Mouse (Mus musculus): ENCODE data around the gene Abhd12.
"Not testable (repeated sequence)": the region's sequence is repeated elsewhere in the genome, so short reads cannot be mapped to it uniquely, and the experiment has no call there.

Gene Abhd12

GRCm38 (mm10) chr2:150910295-150910881 is 5.8 kb upstream of the Abhd12 start:
- peak; percentile 45 for DNase-seq (ENCODE audit: low read depth, low spot score)

DNA sequence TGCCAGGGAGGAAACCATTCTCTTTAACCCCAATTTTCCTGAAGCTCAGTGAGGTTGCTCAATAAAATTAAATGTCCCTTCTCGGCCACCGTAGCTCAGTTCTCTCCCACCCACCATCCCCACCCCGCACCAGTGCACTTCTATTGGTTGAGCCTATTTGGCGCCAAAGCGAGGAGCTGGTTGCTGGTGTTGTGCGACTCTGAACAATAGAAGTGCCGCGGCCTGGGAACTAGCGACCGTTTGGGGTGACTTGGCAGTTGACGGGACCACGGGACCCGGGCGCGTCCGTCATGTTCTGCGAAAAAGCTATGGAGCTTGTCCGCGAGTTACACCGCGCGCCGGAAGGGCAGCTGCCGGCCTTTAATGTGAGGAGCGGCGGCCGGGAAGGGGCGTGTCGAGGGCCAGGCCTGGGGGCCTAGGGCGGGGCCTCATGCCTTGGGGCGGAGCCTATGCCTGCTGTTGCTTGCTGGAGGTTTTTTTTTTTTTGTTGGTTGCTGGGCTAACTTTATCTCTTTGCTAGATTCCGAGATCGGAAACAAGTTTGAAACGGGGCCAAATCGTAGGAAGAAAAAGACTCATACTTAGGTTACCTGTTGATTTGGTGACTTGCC is 5.0 kb upstream of the Abhd12 start:
- peak; percentile 98 for DNase-seq (ENCODE audit: low read depth, low spot score)

DNA sequence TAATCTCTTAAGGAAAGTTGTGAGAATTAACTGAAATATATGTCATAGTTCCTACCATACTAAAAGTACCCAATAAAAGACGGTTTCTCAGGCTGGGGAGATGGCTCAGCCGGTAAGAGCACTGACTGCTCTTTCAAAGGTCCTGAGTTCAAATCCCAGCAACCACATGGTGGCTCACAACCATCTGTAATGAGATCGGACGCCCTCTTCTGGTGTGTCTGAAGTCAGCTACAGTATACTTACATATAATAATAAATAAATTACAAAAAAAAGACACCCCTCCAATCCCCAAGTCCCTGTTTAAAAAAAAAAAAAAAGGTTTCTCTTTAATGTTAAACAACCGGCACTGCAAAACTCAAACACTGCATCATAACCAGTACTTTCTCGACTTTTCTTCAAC is 4.3 kb upstream of the Abhd12 start:
- not testable (repeated sequence) for DNase-seq (ENCODE audit: low read depth, low spot score)

DNA sequence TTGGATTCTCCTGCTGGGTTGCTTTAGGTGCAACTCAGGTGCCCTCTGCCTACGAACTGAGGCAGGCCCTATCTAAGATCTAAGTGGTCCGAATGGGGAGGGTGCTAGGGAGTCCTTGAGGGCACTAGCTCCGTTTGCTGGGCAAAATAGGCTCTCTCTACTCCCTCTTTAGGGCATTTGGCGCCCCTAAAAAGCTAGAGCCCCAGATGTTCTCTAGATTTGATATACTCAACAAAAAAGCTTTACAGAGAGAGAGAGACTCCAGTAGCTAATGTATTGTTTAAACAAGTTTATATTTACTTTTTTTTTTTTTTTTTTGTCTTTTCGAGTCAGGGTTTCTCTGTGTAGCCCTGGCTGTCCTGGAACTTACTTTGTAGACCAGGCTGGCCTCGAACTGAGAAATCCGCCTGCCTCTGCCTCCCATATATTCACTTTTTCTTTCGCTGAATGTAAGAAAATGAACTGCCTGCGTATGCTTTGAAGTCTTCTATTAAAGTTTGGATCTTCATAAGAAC is 452 bp upstream of the Abhd12 start, which contains the start of gene Gins1:
Gene Gins1, plus strand, starts transcription at position 465 of the 515 bp plus-strand sequence.
- no peak for DNase-seq (ENCODE audit: low read depth, low spot score)

DNA sequence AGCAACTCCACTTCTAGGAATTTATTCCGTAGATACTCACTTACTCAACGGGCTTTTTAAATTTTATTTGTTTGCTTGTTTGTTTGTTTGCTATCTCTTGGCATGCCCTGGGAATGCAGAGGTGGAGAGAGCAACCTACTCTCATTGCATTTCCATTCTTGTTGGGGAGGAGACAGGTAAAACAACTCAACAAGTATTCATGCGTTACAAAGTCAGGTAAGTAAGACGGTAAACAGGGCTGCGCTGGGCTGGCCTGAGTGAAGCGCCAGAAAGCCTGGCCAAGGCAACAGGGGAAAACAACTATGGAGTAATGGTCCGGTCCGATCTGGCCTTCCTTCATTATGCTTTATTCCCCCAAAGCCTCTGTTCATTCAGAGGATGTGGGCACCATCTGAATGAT is 2.2 kb downstream of the Abhd12 start:
- DNase-seq (ENCODE audit: low read depth, low spot score): no peak

GRCm38 (mm10) chr2:150900341-150900740 is 4.2 kb downstream of the Abhd12 start:
- DNase-seq (ENCODE audit: low read depth, low spot score): no peak

- DNase-seq (ENCODE audit: low read depth, low spot score): no peak
Measured at GRCm38 (mm10) chr2:150895691-150896252, 8.8 kb downstream of the Abhd12 start.

DNA sequence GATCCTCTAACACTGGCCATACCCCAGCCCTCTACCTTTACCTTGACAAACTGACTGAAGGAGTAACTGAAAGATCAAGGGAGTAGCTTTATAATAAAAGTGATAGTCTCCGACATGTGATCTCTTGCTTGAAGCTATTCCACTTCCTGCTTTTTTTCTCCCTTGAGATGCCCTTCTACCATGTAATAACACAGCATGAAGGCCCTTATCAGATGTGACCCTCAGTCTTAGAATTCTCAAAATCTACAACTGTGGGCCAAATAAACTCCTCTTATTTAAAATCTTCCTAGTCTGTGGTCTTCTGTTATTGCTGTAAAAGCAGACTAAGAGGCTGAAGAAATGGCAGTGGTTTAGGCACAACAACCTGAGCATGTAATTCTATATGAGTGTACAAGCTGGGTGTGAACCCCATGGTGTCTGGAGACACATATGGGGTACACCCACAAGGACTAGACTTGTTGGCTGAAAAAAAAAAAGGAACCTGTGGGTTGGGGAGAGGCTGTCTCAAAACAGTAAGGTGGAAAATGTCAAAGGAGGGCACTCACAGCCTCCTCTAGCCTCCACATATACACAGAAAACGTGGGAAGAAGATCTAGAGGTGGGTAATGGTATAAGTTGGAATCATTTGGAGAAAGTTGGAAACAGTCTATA is 9.8 kb downstream of the Abhd12 start:
- DNase-seq (ENCODE audit: low read depth, low spot score): peak; percentile 27

DNA sequence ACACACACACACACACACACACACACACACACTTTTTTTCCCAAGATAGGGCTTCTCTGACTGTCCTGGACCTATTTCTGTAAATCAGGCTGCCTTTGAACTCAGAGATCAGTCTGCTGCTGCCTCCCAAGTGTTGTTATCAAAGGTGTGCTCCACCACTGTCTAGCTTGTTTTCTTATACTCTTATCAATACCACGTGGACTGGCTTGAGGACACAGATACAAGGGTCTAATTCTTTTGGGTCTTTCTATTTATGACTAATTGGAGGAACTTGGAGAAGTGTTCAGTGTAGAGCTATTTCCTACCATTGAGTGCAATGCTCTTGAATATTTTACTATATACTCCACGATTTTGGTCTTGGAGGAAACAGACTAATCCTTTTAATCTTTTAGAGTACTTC is 17.2 kb downstream of the Abhd12 start:
- DNase-seq (ENCODE audit: low read depth, low spot score): no peak

DNA sequence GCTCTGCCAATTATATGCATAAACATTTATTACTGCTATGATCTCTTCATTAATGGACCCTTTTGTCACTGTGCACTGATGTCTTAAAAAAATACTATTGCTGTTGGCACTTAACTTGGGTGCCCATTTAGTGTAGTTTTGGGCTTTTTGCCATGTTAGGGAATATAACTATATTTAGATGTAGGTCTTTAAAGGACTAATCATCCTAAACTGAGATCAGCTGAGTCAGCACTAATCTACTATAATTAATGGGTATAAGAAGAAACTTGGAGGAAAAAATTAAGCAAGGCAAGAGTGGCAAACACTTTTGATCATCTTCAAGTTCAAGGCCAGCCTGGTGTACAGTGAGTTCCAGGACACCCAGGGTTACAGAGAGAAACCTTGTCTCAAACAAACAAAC is 18.2 kb downstream of the Abhd12 start:
- no peak for DNase-seq (ENCODE audit: low read depth, low spot score)

DNA sequence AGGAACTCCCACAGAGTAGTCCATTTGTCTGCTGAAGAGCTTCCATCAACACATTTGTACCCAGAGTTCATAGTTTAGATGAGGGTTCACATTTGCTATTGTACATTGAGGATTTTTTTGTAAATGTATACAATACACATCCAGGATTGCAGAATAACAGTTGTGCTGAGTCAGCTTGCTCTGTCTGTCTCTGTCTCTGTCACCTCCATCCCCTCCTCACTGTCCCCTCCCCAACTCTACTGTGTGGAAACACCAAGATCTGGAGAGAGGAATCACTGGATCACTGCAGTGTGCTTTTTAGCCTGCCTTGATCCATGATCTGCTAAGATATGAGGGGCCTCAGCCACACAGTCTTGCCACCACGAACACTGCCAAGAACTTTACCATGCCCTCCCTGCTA is 18.7 kb downstream of the Abhd12 start:
- DNase-seq (ENCODE audit: low read depth, low spot score): no peak

- DNase-seq (ENCODE audit: low read depth, low spot score): no peak
Measured at GRCm38 (mm10) chr2:150884779-150885110, 19.8 kb downstream of the Abhd12 start.

DNA sequence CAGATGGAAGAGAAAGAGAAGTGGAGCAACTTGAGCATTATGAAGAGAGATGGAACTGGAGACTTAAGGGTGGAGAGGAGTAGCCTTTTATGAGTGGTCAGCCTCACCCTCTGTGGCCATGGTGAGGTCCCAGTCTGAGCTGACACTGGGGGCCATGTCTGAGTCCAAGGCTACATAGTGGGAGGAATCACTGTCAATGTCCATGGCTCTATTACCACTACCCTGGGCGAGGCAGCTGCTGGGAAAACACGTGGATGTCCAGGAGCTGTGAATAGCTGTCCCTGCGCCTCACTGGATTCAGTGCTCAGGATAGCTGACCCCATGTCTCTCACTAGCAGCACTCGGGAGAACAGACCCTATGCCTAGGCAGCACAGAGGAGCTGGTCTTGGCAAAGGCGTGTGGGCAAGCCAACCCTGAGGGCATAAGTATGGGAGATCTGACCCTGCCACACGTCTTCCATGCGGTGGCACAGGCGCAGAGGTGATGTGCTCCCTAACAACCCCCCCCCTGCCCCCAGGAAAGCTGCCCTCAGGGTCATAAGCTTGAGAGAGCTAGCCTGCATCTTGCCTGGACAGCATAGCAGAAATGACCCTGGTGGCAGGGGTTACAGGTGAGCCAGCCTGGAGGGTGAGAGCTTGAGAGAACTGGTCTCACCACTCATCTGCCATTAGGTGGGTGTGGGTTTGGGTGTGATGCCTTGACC is 20.3 kb downstream of the Abhd12 start:
- no peak for DNase-seq (ENCODE audit: low read depth, low spot score)

DNA sequence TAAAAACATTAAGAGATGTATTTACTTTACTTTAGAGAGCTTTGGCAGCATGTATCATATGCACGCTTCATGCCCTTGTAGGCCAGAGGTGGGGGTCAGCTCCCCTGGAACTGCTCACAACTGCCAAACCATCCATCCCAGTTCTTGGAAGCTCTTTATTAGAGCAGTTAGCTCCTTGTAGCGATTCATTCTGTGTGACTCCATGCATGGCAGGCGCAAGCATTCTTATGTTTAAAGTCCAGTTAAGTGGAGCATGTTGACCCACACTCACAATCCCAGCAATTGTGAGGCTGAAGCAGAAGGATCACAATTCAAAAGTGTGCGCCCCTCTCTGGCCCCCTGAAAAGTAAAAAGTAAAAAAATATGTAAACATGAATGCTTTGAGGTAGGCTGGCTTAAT is 27.0 kb downstream of the Abhd12 start:
- DNase-seq (ENCODE audit: low read depth, low spot score): no peak

GRCm38 (mm10) chr2:150875226-150875625 is 29.3 kb downstream of the Abhd12 start:
- no peak for DNase-seq (ENCODE audit: low read depth, low spot score)

DNA sequence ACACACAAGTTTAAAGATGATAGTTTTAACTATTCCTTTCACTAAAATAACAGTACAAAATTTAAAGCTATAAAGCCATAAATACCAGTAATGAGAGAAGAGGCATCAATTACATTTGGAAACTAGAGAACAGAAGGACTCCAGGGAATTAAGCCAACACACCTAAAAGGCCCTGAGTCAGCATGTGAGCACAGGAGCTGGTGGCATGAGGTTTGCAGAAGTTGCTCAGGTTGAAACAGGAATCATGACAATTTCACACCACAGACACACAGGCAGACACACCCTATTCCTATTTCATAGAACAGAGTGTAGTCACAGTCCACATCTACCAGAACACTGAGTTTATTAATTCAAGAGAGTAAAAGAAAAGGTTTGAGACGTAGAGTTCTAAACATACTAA is 30.0 kb downstream of the Abhd12 start:
- DNase-seq (ENCODE audit: low read depth, low spot score): no peak

DNA sequence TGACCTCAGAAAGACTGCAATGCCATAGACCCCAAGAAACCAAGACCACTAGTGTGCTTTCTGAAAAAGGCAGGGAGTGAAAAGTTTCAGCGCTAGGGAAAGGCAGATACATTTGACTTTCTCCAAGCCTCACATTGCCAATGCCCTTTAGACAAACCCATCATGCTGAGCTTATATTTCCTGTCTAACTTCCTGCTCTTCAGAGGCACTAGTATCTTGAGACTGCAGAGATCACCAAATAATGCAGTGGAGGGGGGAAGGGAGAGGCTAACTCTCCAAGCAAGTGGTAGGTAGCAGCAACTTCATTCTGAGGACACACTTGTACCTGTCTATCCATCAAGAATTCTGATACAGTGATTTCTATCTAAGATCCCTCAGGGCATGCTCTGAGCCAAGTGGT is 35.1 kb downstream of the Abhd12 start:
- DNase-seq (ENCODE audit: low read depth, low spot score): no peak

- DNase-seq (ENCODE audit: low read depth, low spot score): no peak
Measured at GRCm38 (mm10) chr2:150867021-150867420, 37.5 kb downstream of the Abhd12 start.

DNA sequence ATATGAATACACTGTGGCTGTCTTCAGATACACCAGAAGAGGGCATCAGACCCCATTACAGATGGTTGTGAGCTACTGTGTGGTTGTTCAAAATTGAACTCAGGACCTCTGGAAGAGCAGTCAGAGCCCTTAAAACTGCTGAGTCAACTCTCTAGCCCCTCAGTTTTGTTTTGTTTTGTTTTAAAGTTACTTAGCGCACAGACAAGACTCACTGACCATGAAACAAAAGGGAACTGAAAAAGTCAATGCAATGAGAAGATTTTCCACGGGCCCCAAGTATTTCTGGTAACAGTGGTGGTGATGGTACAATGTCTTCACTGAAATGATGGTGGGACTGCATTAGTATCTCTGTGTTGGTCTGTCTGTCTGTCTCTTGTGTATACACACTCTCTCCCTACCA is 43.4 kb downstream of the Abhd12 start:
- DNase-seq (ENCODE audit: low read depth, low spot score): no peak

DNA sequence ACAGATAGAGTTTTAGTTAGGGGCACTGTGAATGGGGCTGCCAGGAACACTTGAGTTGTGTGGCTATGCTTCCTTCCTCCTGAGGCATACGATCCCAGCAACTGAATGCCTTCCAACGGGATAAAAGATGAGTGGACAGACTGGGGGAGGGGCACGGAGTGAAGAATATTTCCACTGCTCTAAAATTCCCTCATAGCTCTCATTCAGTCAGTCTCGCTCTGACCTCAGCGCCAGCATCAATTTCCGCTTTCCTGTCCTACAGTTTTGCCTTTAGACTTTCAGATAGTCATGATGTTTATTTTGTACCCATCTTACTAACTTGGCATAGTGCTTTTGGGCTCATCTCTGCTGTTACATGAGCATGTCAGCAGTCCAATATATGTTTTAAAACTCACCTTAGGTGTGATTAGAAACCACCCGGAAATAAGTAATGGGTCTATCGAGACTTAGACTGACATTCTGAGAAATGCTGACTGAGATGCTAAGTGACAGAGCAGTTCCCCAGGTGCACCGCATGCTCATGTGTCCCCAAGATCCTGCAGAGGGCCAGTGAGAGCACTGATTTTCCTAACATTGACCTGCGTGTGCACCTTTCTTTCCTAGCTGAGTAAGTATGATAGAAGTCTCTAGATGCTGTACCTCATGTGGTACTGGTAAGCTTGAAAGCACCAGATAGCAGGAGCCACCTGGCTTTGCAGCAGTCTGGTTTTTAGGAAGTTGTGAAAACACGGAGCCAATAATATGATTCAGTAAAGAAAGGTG is 44.7 kb downstream of the Abhd12 start:
- DNase-seq (ENCODE audit: low read depth, low spot score): no peak

DNA sequence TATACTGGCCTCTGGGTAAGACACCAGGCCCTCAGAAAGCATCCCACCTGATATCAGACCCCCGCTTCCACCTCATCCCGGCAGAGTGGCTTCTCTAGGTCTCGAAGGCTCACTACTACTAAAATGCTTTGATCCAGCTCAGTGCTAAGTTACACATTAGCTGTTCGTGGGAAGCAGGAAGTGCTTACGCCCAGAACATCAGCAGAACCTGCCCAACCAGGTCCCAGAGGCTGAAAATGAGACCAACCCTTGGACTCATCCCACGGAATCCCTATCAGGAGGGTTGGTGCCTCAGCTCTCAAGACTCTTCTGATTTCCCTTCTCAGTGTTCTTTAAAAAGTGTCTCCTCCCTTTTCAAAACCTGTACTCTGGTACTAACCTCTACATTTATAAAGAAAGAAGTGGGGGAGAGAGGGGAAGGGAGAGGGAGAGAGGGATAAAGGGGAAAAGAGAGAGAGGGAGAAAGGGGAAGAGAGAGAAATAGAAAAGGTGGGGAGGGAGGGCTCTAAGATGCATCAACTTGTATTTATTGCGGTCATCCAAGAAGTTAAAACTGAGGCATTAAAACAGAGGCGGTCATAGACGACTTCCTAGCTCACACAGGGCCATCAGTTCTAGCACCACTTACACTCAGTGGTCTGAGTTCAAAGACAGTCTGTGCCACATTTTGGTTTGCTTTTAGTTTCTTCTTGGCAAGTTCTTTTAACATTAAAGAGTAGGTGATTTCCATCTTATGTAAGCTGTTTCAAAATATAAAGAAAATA is 45.6 kb downstream of the Abhd12 start:
- DNase-seq (ENCODE audit: low read depth, low spot score): no peak
